Mouse (Mus musculus) CH12.LX (cell line): ENCODE data around the gene Cisd3.

ENCODE experiments used
- NELFE ChIP-seq: IDR thresholded peaks from 2 replicates; pipeline ENCODE4 v1.6.1; 2011; ENCODE audit warnings: low read depth, low read length, improper control_type of control experiment
- USF1 ChIP-seq: IDR thresholded peaks from 2 replicates; pipeline ENCODE4 v1.6.1; 2014; ENCODE audit warnings: low read depth, mild to moderate bottlenecking, inconsistent platforms, low read length, improper control_type of control experiment

DNA sequence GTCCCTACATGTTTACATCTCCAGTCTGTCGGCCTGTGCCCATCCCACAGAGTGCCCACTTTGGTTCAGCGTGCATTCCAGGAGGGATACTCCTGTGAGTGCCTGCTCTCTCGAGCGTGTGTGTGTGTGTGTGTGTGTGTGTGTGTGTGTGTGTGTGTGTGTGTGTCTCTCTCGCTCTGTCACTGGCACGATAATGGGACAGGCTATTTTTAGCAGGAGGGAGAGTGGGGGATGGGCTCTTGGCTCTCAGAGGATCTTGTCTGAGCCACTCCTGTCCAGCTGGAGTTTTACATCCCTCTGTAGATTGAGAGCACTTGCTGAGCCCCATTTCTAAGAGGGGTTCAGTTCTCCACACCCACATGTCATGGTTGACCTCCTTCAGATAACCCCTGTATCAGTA is 15.8 kb upstream of the Cisd3 start:
- TF ChIP-seq NELFE (no peak), USF1 (no peak)
